8 mouse cellular contexts compared by ENCODE assay signal in the genomic region with DNA sequence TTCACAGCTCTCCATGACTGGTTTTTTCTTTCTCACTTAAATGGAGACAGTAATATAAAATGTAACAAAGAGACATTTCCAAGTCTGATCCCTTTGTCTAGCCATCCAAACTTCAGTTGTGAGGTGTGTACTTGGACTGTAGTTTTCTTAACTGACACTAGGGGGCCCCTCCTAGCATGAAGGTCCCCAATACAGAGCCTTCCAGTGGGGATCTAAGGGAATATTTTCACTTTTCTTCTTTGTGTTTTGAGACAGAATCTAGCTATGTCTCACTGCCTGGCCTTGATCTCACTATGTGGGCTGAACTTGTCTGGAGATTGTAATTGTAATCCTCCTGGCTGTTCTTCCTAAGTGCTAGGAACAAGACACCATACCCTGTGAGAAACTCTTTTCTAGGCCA. TPM values are rescaled to one million over a fixed set of nuclear protein-coding genes. Genes with fewer than 3 reads are reported as not detected.
DNase-seq lines count a peak whose midpoint lies in the region; ATAC-seq and TF ChIP-seq lines count a peak whose summit lies in the region.

No protein-coding gene starts in this region.

- H3K4me1 ChIP-seq in spleen, adult 2 months (ENCODE audit: control insufficient read depth, insufficient read depth, insufficient read length), result peaks cover 3% of the 10 kb centered on the region; the same call in 1 of the 2 replicates
- H3K4me1 ChIP-seq in embryonic facial prominence, embryonic 15.5 days, result no peaks in the 10 kb centered on the region
- H3K4me1 ChIP-seq in intestine, postnatal 0 days (replicated peaks; ENCODE audit: control insufficient read depth, insufficient read depth, low read length), result no peaks in the 10 kb centered on the region

- H3K27ac ChIP-seq in spleen, adult 2 months (ENCODE audit: insufficient read depth, low read length), result no peak overlapping the region
- no peak overlapping the region for H3K27ac ChIP-seq in embryonic facial prominence, embryonic 15.5 days (replicated peaks)
- no peak overlapping the region for H3K27ac ChIP-seq in intestine, postnatal 0 days (ENCODE audit: low read depth, low read length)

- H3K36me3 ChIP-seq in spleen, adult 2 months (ENCODE audit: control insufficient read depth, insufficient read depth, low read length), result no peaks in the 10 kb centered on the region
- H3K36me3 ChIP-seq in embryonic facial prominence, embryonic 15.5 days, result no peaks in the 10 kb centered on the region
- peaks cover 12% of the 10 kb centered on the region; the same call in 1 of the 2 replicates for H3K36me3 ChIP-seq in intestine, postnatal 0 days (ENCODE audit: control insufficient read depth, insufficient read depth)

- no peak overlapping the region for H3K4me2 ChIP-seq in embryonic facial prominence, embryonic 15.5 days (replicated peaks)
- H3K4me2 ChIP-seq in intestine, postnatal 0 days (replicated peaks; ENCODE audit: low read depth), result 0 out of 2 replicates have a peak overlapping the region, but pooled peaks have one; percentile 14

- H3K4me3 ChIP-seq in spleen, adult 2 months (ENCODE audit: extremely low read depth, insufficient read depth, insufficient read length), result no peak overlapping the region
- H3K4me3 ChIP-seq in embryonic facial prominence, embryonic 15.5 days (replicated peaks), result no peak overlapping the region
- no peak overlapping the region for H3K4me3 ChIP-seq in intestine, postnatal 0 days (ENCODE audit: low read depth, low read length)

- no peaks in the 10 kb centered on the region for H3K27me3 ChIP-seq in spleen, adult 2 months (ENCODE audit: control insufficient read depth, insufficient read depth, low read length)
- no peaks in the 10 kb centered on the region for H3K27me3 ChIP-seq in embryonic facial prominence, embryonic 15.5 days
- no peaks in the 10 kb centered on the region for H3K27me3 ChIP-seq in intestine, postnatal 0 days (replicated peaks; ENCODE audit: control insufficient read depth, insufficient read depth, low read length)

- no peaks in the 10 kb centered on the region for H3K9me3 ChIP-seq in embryonic facial prominence, embryonic 15.5 days (replicated peaks)
- no peaks in the 10 kb centered on the region for H3K9me3 ChIP-seq in intestine, postnatal 0 days (ENCODE audit: control insufficient read depth)

- peak; percentile 94 for ATAC-seq in frontal cortex, adult (ENCODE audit: low TSS enrichment)
- ATAC-seq in embryonic facial prominence, embryonic 15.5 days (ENCODE audit: insufficient number of reproducible peaks, low FRiP score, low TSS enrichment, low read depth), result peak; percentile 15; the same call in 1 of the 2 replicates
- ATAC-seq in intestine, postnatal 0 days, result no peak

- TF ChIP-seq POLR2A in spleen, adult 2 months (IDR thresholded peaks at IDR 0.05; ENCODE audit: low read depth, low read length), result no peak

- H3K9ac ChIP-seq in embryonic facial prominence, embryonic 15.5 days, result no peak overlapping the region
- H3K9ac ChIP-seq in intestine, postnatal 0 days (ENCODE audit: low read depth, low read length), result no peak overlapping the region; the same call in 1 of the 2 replicates

- no peak; the same call in 1 of the 2 replicates for TF ChIP-seq CTCF in spleen, adult 2 months (IDR thresholded peaks at IDR 0.05; ENCODE audit: extremely low read depth, insufficient read depth, insufficient read length, insufficient replicate concordance)
- peak; percentile 84 for TF ChIP-seq CTCF in intestine, postnatal 0 days (IDR thresholded peaks at IDR 0.05; ENCODE audit: low read depth)

- no peak for DNase-seq in frontal cortex, postnatal 10 days (ENCODE audit: low spot score in 2 of 2)
- DNase-seq in spleen, adult 2 months (ENCODE audit: low read depth in 1 of 2, low spot score in 2 of 2), result peak; percentile 10 to 19
- DNase-seq in spleen, adult 12 weeks (ENCODE audit: low spot score), result no peak
- peak; percentile 61 for DNase-seq in lung, postnatal 10 days
- DNase-seq in urinary bladder, adult 2 months (ENCODE audit: low spot score), result no peak

RNA-seq across cellular contexts. Expression of a gene that starts 5.5 kb away (rescaled TPM):
- not detected in 2 replicates for polyA plus RNA-seq in spleen, adult 2 months (2012; rRNA removed)
- not detected in 2 replicates for polyA plus RNA-seq in embryonic facial prominence, embryonic 15.5 days (2015; fragmentation: Nextera tagmentation; extraction: Ambion mirVana)
- polyA plus RNA-seq in intestine, postnatal 0 days (2015; fragmentation: Nextera tagmentation; extraction: Ambion mirVana), result 76.4 and 89.8 TPM in 2 replicates
- polyA plus RNA-seq in urinary bladder, adult 2 months (2012; rRNA removed), result 0.12 and 0.18 TPM in 2 replicates

RNA-seq across cellular contexts. Expression of a gene that starts 49.5 kb away (rescaled TPM):
- 1.6 and 1.8 TPM in 2 replicates for polyA plus RNA-seq in spleen, adult 2 months (2012; rRNA removed)
- polyA plus RNA-seq in embryonic facial prominence, embryonic 15.5 days (2015; fragmentation: Nextera tagmentation; extraction: Ambion mirVana), result 0.39 TPM in 1 of 2 replicates, not detected in the other
- 0.25 and 0.44 TPM in 2 replicates for polyA plus RNA-seq in intestine, postnatal 0 days (2015; fragmentation: Nextera tagmentation; extraction: Ambion mirVana)
- 0.37 and 0.54 TPM in 2 replicates for polyA plus RNA-seq in urinary bladder, adult 2 months (2012; rRNA removed)

Comparison
In these comparisons a context has a peak if more than half of its experiments do, and no peak if none do; other contexts are left out.
1. DNase-seq: peak in spleen, adult 2 months (2 of 2) and lung, postnatal 10 days (single experiment); none in frontal cortex, postnatal 10 days (0 of 2), spleen, adult 12 weeks (single experiment) and urinary bladder, adult 2 months (single experiment).
2. RNA of a gene that starts 5.5 kb away (polyA plus RNA-seq): 76.4 to 89.8 TPM in intestine, postnatal 0 days; 0.12 to 0.18 TPM in urinary bladder, adult 2 months, not detected in embryonic facial prominence, embryonic 15.5 days and not detected in spleen, adult 2 months; every median in the first group is over 10 times any median in the second.